Mouse (Mus musculus): Measurements from ENCODE around the gene Nans.

GRCm38 (mm10) chr4:46456762-46457161, 32.3 kb upstream of the Nans start:
- TF ChIP-seq CTCF (IDR thresholded peaks at IDR 0.05; ENCODE audit: borderline replicate concordance, control insufficient read depth, extremely low read depth, insufficient read depth, low read length, poor library complexity) = no peak
- TF ChIP-seq POLR2A (IDR thresholded peaks at IDR 0.05; ENCODE audit: control insufficient read depth, extremely low read depth, insufficient read depth, low read length, poor library complexity) = no peak
